Mouse (Mus musculus) left cerebral cortex, adult 9 months (tissue): ENCODE measurements around the gene Lin9.

Experiments used
- DNase-seq, 2 experiments: peaks; one replicate each; pipeline ENCODE4 v3.0.0; 2022; ENCODE audit warnings: low spot score in 2 of 2

Lin9 gene

DNA sequence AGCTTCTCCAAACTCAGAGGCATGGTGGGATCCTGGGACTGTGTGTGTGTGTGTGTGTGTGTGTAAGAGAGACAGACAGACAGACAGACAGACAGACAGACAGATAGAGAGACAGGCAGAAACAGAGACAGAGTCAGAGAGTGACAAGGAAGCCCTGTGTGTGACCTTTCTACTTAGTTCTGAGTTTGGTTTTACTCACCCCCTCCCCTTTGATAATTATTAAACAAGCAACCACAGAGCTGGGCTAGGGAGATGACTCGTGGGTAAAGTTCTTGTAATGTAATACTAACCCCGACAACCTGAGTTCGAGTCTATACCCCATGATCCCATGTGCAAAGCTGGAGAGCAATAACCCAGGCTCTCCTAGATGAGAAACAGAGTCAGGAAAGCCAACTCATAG is 66.9 kb downstream of the Lin9 start:
- no peak for DNase-seq

DNA sequence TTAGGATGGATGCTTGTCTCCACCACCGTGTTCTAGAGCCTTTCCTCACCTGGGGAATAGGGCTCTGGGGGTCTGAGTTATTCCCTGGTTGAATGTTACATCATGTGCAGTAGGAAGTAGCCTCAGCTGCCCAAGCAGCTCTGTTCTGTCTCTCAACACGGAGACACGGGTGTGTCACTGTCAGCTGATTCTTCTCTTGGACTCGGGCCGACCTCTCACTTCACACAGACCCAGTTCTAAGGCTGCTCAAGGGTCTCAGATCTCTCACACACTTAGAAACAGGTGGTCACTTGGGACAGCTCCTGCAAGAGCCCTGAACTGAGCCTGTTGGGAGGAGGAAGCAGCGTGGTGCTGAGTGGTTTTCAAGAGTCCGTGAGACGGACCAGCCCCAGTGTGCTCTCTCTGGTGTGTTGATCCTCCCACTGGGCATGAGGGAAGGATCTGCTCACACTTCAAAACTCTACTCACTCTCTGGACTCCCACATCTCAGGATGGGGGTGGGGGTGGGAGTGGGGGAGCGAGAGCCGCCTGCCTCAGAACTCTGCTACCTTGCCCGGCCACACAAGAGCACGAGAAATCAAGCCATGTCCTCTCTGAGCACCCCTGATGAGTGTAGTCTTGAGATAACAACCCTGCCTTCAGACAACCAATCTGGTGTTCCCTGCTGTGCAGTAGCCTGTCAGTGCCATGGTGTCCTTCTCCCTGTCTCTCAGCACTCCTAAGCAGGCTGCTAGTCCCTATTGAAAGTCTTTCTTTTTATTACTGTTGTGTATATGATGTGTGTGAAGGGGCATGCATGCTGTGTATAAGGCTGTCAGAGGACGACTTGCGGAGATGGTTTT is 68.2 kb downstream of the Lin9 start:
- DNase-seq: no peak

DNA sequence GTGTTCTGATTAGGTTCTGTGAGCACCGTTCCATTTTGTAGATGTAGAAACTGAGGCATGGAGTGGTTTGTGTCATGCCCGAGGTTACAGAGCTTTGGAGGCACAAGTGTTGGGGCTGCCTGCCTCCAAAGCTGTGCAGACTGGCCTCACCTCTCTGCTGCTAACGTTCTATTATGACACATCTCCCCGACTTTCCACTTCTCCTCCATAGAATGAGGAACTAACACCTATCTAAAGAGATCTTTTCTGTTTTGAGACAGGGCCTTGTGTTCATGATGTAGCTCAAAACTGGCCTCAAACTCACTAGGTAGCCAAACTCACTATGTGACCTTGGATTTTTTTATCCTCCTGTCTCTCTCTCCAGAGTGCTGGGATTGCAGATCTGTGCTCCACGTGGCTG is 77.8 kb downstream of the Lin9 start:
- DNase-seq: no peak

DNA sequence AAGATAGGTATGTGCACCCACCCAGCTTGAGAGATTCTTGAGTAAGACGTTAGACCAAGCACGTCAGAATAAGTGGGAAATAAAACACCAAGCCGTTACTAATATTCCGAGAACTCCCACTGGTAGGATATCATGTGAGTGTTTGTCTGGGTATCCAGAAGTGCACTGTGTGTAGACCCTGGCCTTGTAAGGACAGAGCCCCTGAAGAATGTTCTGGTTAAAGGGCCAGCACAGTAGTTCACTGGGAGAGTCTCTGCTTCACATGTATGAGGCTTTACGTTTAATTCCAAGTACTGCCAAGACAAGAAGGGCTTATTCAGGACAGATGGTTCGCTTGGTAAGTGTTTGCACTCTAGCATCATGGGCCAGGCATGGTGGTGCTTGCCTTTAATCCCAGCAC is 78.5 kb downstream of the Lin9 start:
- DNase-seq: no peak

DNA sequence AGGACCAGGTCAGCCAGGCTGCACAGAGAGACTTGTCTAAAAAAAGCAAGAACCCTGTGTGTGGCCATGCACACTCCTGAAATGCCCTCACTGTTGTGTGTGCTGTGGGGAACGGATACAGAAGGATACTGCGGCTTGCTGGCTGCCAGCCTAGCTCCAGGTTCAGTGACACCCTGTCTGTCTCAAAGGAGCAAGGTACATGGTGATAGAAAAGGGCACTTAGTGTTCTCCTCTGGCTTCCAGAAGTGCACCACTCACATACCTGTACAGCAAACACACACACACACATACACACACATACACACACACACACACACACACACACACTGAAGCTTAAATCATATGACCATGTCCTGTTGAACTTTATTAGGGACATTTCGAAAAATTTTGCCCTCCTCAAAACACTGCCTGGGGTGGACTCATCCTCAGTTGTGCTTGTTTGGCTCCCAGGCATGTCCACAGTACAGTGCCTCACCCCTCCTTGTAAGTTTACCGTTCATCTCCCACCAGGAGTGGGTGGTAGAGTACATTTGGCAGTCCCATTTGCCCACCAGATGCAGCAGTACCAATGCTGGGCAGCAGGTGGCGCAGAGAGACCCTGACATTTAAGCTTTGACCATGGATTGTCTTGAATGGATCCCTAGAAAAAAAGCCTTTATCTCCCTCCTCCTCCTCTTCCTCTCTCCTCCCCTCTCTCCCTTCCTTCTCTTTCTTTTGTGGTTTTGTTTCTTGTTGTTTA is 79.2 kb downstream of the Lin9 start:
- DNase-seq: peak in 1 of 2 experiments; percentile 78

DNA sequence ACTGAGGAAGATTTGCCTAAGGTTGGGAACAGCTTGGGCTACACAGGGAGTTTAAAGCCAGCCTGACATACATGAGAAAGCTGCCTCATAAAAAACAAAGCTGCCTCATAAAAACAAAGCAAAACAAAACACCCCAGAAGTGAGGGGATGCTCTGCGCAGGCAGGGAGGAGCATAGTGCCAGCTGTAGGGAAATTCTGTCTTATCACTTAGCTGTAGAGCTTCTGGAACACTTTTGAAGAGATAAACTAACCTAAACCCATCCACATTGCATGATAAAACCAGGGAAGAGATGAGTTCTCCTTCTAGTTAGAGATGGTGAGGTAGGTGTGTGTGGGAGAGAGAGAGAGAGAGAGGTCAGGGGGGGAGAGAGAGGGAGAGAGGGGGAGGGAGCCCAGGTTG is 81.7 kb downstream of the Lin9 start:
- DNase-seq: no peak

DNA sequence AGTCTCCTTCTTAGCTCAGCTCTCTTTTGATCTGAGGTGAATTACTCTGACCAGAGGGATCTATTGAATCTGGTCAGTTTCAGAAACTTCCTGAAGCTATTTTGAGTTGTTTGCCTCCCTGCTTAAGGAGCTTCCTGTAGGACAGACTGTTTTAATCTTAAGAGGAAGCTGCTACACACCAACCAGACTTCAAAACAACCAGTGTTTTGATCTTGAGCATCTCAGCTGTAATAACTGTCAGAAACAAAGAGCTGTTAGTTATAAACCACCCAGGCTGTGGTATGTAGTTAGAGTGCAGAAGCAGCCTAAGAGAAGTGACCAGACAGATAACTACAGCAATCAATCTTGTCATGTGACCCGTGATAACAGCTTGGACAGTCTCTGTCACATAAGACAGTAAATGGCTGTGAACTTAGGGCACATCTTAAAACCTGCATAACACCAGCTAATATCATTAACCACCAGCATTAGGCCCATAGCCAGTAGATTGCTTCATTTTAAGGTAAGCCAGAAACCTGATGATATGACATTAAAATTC is 82.8 kb downstream of the Lin9 start:
- no peak for DNase-seq

DNA sequence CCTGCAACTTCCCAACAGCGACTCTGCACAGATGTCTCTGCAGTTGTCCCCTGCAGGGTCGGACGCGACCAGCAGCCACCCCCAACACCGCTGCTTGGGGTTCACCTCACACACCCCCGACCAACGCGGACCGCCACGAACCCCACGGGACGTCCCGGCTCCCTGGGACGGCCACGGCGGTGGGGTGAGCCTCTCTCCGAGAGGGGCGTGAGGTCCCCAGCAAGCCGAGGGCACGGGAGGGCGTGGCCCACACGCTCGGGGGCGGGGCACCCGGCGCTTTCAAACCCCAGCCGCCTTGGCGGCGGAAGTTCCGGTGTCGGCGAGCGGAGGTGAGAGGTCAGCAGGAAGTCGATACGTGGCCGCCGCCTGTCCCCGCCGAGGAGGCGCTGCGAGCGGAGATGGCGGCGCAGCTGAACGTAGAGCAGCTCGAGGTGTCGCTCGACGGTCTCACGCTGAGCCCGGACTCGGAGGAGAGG is 84.8 kb downstream of the Lin9 start, which contains the start of gene Acbd3:
TSS of gene Acbd3 (plus strand) at position 340 of the 476 bp plus-strand sequence.
- DNase-seq: peak; percentile 73 to 88

DNA sequence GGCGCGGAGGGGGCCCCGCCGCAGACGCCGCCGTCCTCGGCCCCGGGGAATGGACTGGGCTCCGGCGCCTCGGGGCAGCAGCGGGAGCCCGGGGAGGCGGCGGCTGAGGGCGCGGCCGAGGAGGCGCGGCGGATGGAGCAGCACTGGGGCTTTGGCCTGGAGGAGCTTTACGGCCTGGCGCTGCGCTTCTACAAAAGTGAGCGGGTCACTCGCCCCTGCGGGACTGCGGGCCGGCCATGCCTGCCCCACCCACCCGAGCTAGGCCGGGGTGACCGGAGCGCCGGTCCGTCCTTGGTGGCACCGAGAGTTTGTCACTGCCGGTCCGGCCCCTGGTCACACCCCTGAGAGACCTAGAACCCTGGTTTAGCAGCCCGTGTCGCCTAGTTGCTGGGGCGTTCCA is 85.2 kb downstream of the Lin9 start:
- peak in 1 of 2 experiments; percentile 14 for DNase-seq

DNA sequence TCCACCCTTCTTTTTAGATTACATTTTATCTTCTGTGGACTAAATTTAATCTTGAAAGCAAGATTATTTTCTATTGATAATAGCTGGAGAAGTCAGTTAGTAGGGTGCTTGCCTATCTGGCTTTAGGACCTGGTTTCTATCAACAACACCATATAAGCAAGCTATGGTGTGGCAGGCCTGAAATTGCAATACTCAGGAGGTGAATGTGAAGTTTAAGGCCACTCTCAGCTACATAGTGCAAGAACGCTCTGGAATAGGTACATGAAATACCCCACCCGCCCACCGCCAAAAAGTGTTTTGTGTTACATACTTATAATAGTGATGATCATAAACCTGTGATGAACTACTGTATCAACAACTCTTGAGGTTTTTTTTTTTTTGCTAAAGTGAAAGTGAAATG is 88.3 kb downstream of the Lin9 start:
- no peak for DNase-seq
